Mouse (Mus musculus): ENCODE measurements around the gene Tuft1. TPM values are rescaled to one million over a fixed set of nuclear protein-coding genes. Genes with fewer than 3 reads are reported as not detected.
"Not testable (repeated sequence)": the region's sequence is repeated elsewhere in the genome, so short reads cannot be mapped to it uniquely, and the experiment has no call there.

The Tuft1 gene
- polyA plus RNA-seq, 1 experiment, result not detected

GRCm38 (mm10) chr3:94685989-94686772, 27.5 kb upstream of the Tuft1 start:
- not testable (repeated sequence) for H3K4me3 ChIP-seq (ENCODE audit: insufficient read depth, low read depth, low read length); H3K27ac ChIP-seq (ENCODE audit: insufficient read depth, low read depth, low read length); H3K4me1 ChIP-seq (ENCODE audit: control insufficient read depth, insufficient read depth, low read length)
- 93% methylated on average over 8 of the region's 8 CpGs for WGBS

DNA sequence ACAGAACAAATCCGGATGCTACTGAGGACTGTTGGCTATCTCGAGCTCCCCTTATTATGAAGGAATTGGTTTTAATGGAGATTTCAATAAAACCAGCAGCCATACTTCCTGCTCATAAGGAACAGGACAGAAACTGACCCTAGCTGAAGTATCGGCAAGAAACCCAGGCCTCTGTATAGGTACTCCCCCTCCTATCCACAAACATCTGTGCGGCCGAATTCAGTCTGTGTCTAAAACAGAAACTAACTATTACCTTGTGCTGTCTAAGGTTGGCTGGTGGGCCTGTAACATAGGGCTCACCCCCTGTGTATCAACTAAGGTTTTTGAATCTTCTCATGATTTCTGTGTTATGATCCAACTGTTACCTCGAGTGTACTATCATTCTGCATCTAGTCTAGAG, 25.0 kb upstream of the Tuft1 start:
- 89% methylated on average over 6 of the region's 6 CpGs for WGBS
- TF ChIP-seq POLR2A (IDR thresholded peaks at IDR 0.05; ENCODE audit: insufficient read depth, low read depth, low read length) (no peak), CTCF (IDR thresholded peaks at IDR 0.05; ENCODE audit: insufficient read depth, low read depth, low read length) (no peak)
- no peak overlapping the region for H3K4me3 ChIP-seq (ENCODE audit: insufficient read depth, low read depth, low read length)
- no peak overlapping the region for H3K27ac ChIP-seq (ENCODE audit: insufficient read depth, low read depth, low read length)
- no peaks in the 10 kb centered on the region for H3K4me1 ChIP-seq (ENCODE audit: control insufficient read depth, insufficient read depth, low read length)

DNA sequence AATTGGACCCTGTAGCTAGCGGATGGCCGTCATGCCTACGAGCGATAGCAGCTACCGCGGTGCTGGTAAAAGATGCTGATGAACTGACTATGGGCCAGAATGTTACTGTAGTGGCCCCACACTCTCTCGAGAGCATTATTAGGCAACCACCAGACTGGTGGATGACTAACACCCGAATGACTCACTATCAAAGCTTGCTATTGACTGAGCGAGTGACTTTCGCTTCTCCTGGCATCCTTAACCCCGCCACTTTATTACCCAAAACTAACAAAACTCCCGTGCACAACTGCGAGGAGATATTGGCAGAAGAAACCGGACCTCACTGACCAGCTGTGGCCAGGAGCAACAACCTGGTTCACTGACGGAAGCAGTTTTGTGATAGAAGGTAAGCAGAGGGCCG, 22.1 kb upstream of the Tuft1 start:
- Histone ChIP-seq H3K4me1 (ENCODE audit: control insufficient read depth, insufficient read depth, low read length) (no peaks in the 10 kb centered on the region), H3K4me3 (ENCODE audit: insufficient read depth, low read depth, low read length) (no peak overlapping the region), H3K27ac (ENCODE audit: insufficient read depth, low read depth, low read length) (no peak overlapping the region)
- 80% methylated on average over 16 of the region's 16 CpGs for WGBS
- TF ChIP-seq POLR2A (IDR thresholded peaks at IDR 0.05; ENCODE audit: insufficient read depth, low read depth, low read length) (no peak), CTCF (IDR thresholded peaks at IDR 0.05; ENCODE audit: insufficient read depth, low read depth, low read length) (no peak)

GRCm38 (mm10) chr3:94680032-94680431, 21.4 kb upstream of the Tuft1 start:
- not testable (repeated sequence) for H3K4me1 ChIP-seq (ENCODE audit: control insufficient read depth, insufficient read depth, low read length); H3K4me3 ChIP-seq (ENCODE audit: insufficient read depth, low read depth, low read length); H3K27ac ChIP-seq (ENCODE audit: insufficient read depth, low read depth, low read length)
- 90% methylated on average over 12 of the region's 12 CpGs for WGBS

GRCm38 (mm10) chr3:94679351-94679841, 20.7 kb upstream of the Tuft1 start:
- H3K27ac ChIP-seq (ENCODE audit: insufficient read depth, low read depth, low read length), result no peak overlapping the region
- H3K4me3 ChIP-seq (ENCODE audit: insufficient read depth, low read depth, low read length), result no peak overlapping the region
- 74% methylated on average over 8 of the region's 8 CpGs for WGBS
- no peak for TF ChIP-seq CTCF (IDR thresholded peaks at IDR 0.05; ENCODE audit: insufficient read depth, low read depth, low read length)
- TF ChIP-seq POLR2A (IDR thresholded peaks at IDR 0.05; ENCODE audit: insufficient read depth, low read depth, low read length), result no peak
- no peaks in the 10 kb centered on the region for H3K4me1 ChIP-seq (ENCODE audit: control insufficient read depth, insufficient read depth, low read length)

GRCm38 (mm10) chr3:94675101-94675500, 16.4 kb upstream of the Tuft1 start:
- not testable (repeated sequence) for H3K4me1 ChIP-seq (ENCODE audit: control insufficient read depth, insufficient read depth, low read length); H3K27ac ChIP-seq (ENCODE audit: insufficient read depth, low read depth, low read length); H3K4me3 ChIP-seq (ENCODE audit: insufficient read depth, low read depth, low read length)
- WGBS, result 90% methylated on average over 9 of the region's 9 CpGs

DNA sequence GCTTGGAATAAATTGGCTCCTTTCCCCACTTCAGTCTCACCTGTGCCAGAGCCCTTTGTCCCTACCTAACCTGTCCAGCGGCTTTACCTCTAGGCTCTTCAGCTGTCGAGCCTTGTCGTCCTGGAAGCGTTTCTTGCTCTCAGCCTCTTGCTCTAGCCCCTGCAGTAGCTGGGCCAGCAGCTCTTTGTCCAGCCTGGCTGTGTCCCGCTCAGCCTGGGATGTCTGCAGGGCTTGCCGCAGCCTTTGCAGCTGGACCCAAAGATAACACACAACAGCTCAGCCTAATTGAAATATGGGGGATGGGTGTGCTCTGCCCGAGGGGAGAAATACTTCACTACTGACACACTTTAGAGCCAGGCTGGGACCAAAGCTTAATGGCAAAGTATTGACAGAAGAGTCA, 7.2 kb upstream of the Tuft1 start:
- H3K27ac ChIP-seq (ENCODE audit: insufficient read depth, low read depth, low read length); H3K4me3 ChIP-seq (ENCODE audit: insufficient read depth, low read depth, low read length); H3K4me1 ChIP-seq (ENCODE audit: control insufficient read depth, insufficient read depth, low read length): not testable (repeated sequence)
- WGBS, result 49% methylated on average over 7 of the region's 7 CpGs

DNA sequence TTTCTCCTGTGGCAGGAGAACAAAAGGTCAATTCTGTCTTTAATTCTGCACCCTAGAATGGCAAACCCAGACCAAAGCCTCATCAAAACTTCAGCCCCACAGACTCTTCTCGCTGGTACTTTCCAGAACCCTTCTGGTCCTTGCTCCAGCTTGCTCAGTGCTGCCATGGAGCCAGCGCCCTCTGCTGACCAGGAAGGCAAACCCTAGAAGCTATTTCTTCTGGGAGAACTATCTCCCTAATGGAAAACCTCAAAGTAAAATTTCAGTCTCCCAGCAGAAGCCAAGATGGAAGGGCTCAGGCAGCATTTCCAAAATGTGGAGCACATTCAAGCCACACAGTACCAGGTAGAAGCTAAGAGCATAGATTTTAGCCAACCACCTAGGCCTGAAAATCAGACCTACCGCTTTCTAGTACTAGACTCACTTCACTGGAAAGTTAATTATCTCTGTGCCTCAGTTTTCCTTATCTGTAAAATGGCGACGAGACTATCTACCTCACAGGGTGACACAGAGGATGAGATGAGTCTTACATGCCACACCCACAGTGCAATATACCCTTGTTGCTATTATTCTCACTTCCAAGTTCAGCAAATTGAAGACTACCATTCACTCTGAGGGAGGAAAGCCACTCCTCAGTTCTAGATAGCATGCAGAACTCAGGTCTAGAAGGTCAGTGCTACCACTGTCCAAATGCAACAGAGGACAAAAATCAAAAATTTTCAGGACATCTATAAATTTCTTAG, 6.6 kb upstream of the Tuft1 start:
- 73% methylated on average over 4 of the region's 5 CpGs for WGBS
- not testable (repeated sequence) for H3K4me1 ChIP-seq (ENCODE audit: control insufficient read depth, insufficient read depth, low read length); H3K27ac ChIP-seq (ENCODE audit: insufficient read depth, low read depth, low read length); H3K4me3 ChIP-seq (ENCODE audit: insufficient read depth, low read depth, low read length)

GRCm38 (mm10) chr3:94660841-94661240, 2.2 kb upstream of the Tuft1 start:
- 95% methylated on average over 2 of the region's 2 CpGs for WGBS
- H3K4me3 ChIP-seq (ENCODE audit: insufficient read depth, low read depth, low read length); H3K27ac ChIP-seq (ENCODE audit: insufficient read depth, low read depth, low read length); H3K4me1 ChIP-seq (ENCODE audit: control insufficient read depth, insufficient read depth, low read length): not testable (repeated sequence)

DNA sequence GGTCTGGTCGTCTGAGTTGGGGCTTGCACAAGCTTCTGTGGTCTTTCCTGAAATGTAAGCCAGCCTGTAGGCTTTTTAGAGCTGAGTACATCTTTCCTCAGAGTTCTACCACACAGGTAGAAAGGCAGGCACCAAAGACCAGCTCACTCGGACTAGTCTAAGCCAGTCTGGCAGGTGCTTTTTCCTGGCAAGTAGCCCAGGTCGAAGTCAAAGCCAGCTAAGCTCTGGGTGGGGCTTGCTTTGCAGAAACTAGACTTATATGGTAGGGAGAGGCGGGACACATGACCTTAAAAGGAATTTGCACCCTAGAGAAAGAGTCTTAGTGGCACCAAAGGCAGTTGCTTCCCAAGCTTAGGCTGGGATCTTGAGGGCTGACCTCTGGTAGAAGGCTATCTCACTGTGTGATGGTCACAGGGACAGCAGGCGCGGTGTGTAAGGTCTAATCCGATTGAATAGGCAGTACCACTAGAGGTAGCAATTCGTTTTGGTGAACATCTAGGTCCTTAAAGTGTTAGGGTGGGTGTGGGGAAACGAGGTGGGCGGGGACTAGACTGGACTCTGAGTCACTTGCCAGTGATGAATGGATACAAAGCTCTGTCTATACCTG, 573 bp upstream of the Tuft1 start:
- H3K4me3 ChIP-seq (ENCODE audit: insufficient read depth, low read depth, low read length); H3K4me1 ChIP-seq (ENCODE audit: control insufficient read depth, insufficient read depth, low read length); H3K27ac ChIP-seq (ENCODE audit: insufficient read depth, low read depth, low read length): not testable (repeated sequence)
- WGBS, result 35% methylated on average over 8 of the region's 10 CpGs

DNA sequence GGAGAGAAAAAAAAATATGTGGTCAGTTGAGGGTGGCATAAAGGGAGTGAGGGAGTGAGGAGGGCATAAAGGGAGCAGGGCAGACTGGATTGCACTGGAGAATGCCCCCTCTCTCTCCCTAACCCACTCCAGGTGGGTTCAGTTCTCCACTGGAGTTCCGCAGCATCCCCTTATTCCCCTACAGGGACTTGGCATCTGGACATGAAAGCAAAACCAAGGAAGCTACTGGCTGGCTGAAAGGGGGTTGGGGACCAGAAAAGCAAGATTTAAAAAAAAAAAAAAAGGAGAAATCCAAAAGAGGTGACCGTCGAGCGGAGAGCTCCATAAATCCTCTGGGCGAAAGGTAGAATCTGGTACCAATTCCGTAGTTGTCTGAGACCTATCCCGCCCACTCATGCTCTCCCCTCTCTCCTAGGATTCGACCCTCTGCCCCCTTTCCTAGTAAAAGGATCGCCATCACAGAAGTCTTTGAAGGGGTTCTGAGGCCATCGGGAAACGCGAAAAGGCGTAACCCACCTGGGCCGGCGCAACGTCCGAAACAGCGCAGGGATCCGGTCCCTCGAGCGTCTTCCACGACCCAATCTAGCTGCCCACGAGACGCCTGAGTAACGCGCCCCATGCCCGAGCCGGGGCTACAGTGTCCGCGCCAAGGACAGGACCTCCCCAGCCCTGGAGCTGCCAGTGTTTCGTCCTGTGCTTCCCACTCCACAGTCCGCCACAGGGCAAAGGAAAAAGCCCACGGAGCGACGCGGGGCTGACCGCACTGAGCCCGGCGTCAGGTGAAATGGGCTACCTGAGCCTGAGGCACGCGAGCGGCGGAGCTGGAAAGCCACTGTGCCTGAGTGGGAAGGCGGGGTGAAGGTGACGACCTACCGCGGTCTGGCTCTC, 576 bp downstream of the Tuft1 start:
- peak overlapping the region; percentile 29 for H3K4me3 ChIP-seq (ENCODE audit: insufficient read depth, low read depth, low read length)
- not testable (repeated sequence) for H3K27ac ChIP-seq (ENCODE audit: insufficient read depth, low read depth, low read length); H3K4me1 ChIP-seq (ENCODE audit: control insufficient read depth, insufficient read depth, low read length)
- 10% methylated on average over 26 of the region's 47 CpGs for WGBS

GRCm38 (mm10) chr3:94653967-94654366, 4.7 kb downstream of the Tuft1 start:
- not testable (repeated sequence) for H3K27ac ChIP-seq (ENCODE audit: insufficient read depth, low read depth, low read length); H3K4me1 ChIP-seq (ENCODE audit: control insufficient read depth, insufficient read depth, low read length); H3K4me3 ChIP-seq (ENCODE audit: insufficient read depth, low read depth, low read length)
- WGBS, result 79% methylated on average over 1 of the region's 1 CpGs

Data from olfactory bulb, adult 2 months (tissue).